Mouse (Mus musculus): ENCODE results near the gene AC161166.1. TPM values are rescaled to one million over a fixed set of nuclear protein-coding genes. Genes with fewer than 3 reads are reported as not detected.
A peak's percentile ranks its signal among the peaks of the same experiment; 100 is the strongest.

The AC161166.1 gene
- polyA plus RNA-seq, 1 experiment from 2014 or later: not detected

DNA sequence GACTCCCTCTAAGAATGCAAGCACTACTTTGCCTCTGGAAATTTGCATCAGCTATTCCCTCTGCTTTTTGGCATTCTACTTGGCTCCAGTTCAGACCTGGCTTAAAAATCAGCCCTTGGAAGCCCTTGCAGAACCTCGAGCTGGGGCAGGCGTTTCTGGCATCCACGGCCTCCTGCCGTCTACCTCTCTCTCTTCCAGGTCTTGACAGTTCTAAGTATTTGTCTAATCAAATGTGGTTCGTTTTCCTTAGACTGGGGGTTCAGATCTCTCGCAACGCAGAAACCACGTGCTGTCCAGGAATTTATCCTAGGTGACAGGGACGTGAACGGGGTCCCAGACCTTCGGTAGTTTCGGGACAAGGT is 5.8 kb downstream of the AC161166.1 start:
- Histone ChIP-seq H3K4me1 (replicated peaks) (peaks cover 40% of the 10 kb centered on the region), H3K9ac (no peak overlapping the region), H3K27me3 (peaks cover 57% of the 10 kb centered on the region), H3K36me3 (replicated peaks) (no peaks in the 10 kb centered on the region), H3K9me3 (replicated peaks) (no peaks in the 10 kb centered on the region), H3K27ac (replicated peaks) (no peak overlapping the region), H3K4me2 (peak overlapping the region; percentile 95), H3K4me3 (replicated peaks) (peak overlapping the region; percentile 68)
- ATAC-seq (ENCODE audit: insufficient read depth): no peak
- 5% methylated on average over 12 of the region's 12 CpGs for WGBS (ENCODE audit: insufficient replicate concordance)

DNA sequence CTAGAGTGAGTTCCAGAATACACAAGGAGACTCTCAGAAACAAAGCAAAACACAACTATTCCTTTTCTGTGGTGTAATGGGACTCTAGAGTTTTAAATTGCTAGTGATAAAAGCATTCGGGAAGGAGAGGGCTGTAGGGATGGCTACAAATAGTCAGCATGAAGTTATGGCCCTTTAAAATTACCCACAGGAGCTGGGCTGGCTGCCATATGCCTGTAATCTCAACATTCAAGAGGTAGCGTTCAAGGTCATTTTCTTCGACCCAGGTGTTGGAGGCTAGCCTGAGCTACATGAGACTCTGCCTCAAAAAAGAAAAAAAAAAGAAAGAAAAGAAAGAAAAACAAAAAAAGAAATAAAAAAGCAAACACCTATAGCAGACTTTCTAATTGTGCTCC is 6.2 kb downstream of the AC161166.1 start:
- H3K27me3 ChIP-seq: peaks cover 61% of the 10 kb centered on the region
- no peak overlapping the region for H3K27ac ChIP-seq (replicated peaks)
- H3K4me1 ChIP-seq (replicated peaks): peaks cover 40% of the 10 kb centered on the region
- peak overlapping the region; percentile 68; the same call in 1 of the 2 replicates for H3K4me3 ChIP-seq (replicated peaks)
- 37% methylated on average over 3 of the region's 3 CpGs for WGBS (ENCODE audit: insufficient replicate concordance)
- H3K4me2 ChIP-seq: peak overlapping the region; percentile 95
- H3K9ac ChIP-seq: no peak overlapping the region
- no peak for ATAC-seq (ENCODE audit: insufficient read depth)
- H3K36me3 ChIP-seq (replicated peaks): no peaks in the 10 kb centered on the region
- H3K9me3 ChIP-seq (replicated peaks): no peaks in the 10 kb centered on the region

- H3K4me1 ChIP-seq (replicated peaks): peaks cover 40% of the 10 kb centered on the region
- H3K4me3 ChIP-seq (replicated peaks): no peak overlapping the region
- H3K27me3 ChIP-seq: peaks cover 66% of the 10 kb centered on the region
- H3K36me3 ChIP-seq (replicated peaks): no peaks in the 10 kb centered on the region
- WGBS (ENCODE audit: insufficient replicate concordance): 49% methylated on average over 15 of the region's 15 CpGs
- no peak overlapping the region for H3K27ac ChIP-seq (replicated peaks)
- H3K9me3 ChIP-seq (replicated peaks): no peaks in the 10 kb centered on the region
- H3K4me2 ChIP-seq: peak overlapping the region; percentile 95; the same call in 1 of the 2 replicates
- no peak for ATAC-seq (ENCODE audit: insufficient read depth)
- H3K9ac ChIP-seq: no peak overlapping the region
These were observed 6.7 kb downstream of the AC161166.1 start for GRCm38 (mm10) chr7:24505447-24506064.

- Histone ChIP-seq H3K4me2 (no peak overlapping the region; the same call in 1 of the 2 replicates), H3K4me1 (replicated peaks) (peaks cover 46% of the 10 kb centered on the region), H3K4me3 (replicated peaks) (no peak overlapping the region), H3K27ac (replicated peaks) (no peak overlapping the region), H3K9ac (no peak overlapping the region), H3K27me3 (peaks cover 73% of the 10 kb centered on the region), H3K9me3 (replicated peaks) (no peaks in the 10 kb centered on the region), H3K36me3 (replicated peaks) (no peaks in the 10 kb centered on the region)
- WGBS (ENCODE audit: insufficient replicate concordance): 13% methylated on average over 4 of the region's 4 CpGs
- ATAC-seq (ENCODE audit: insufficient read depth): no peak
These were observed 7.4 kb downstream of the AC161166.1 start for GRCm38 (mm10) chr7:24504868-24505267.

DNA sequence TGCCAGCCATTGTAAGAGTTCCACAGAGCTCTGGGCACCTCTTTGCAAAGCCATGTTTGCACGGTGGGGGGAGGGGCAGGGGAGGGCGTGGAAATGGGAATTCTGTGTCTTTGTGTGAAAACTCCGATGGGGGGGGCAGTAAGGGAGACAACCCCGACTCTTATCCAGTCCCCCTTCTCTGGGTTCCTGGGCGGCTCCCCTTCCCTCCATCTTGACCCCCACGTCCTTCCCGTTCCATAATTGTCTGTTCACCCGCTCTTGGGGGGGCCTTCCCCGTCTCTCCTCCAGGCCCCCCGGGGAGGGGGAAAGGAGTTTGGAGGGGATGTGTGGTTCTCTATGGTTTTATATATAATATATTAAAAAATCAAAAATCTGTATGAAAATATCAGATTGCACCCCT is 8.3 kb downstream of the AC161166.1 start:
- 21% methylated on average over 10 of the region's 10 CpGs for WGBS (ENCODE audit: insufficient replicate concordance)
- H3K27me3 ChIP-seq: peaks cover 82% of the 10 kb centered on the region
- no peak for ATAC-seq (ENCODE audit: insufficient read depth)
- H3K9ac ChIP-seq: no peak overlapping the region
- no peaks in the 10 kb centered on the region for H3K9me3 ChIP-seq (replicated peaks)
- no peaks in the 10 kb centered on the region for H3K36me3 ChIP-seq (replicated peaks)
- peak overlapping the region; percentile 23; the same call in 1 of the 2 replicates for H3K4me2 ChIP-seq
- H3K4me3 ChIP-seq (replicated peaks): no peak overlapping the region
- H3K4me1 ChIP-seq (replicated peaks): peaks cover 47% of the 10 kb centered on the region
- no peak overlapping the region for H3K27ac ChIP-seq (replicated peaks)

- peaks cover 33% of the 10 kb centered on the region for H3K4me1 ChIP-seq (replicated peaks)
- H3K4me2 ChIP-seq: no peak overlapping the region
- H3K27me3 ChIP-seq: peaks cover 88% of the 10 kb centered on the region
- H3K36me3 ChIP-seq (replicated peaks): no peaks in the 10 kb centered on the region
- no peak overlapping the region for H3K27ac ChIP-seq (replicated peaks)
- no peak overlapping the region for H3K4me3 ChIP-seq (replicated peaks)
- no peaks in the 10 kb centered on the region for H3K9me3 ChIP-seq (replicated peaks)
- WGBS (ENCODE audit: insufficient replicate concordance): 31% methylated on average over 21 of the region's 21 CpGs
- ATAC-seq (ENCODE audit: insufficient read depth): no peak
- no peak overlapping the region for H3K9ac ChIP-seq
These were observed 10.8 kb downstream of the AC161166.1 start for GRCm38 (mm10) chr7:24501492-24501891.

GRCm38 (mm10) chr7:24500929-24501328 is 11.3 kb downstream of the AC161166.1 start:
- Histone ChIP-seq H3K4me1 (replicated peaks) (peaks cover 28% of the 10 kb centered on the region), H3K27me3 (peaks cover 82% of the 10 kb centered on the region), H3K4me3 (replicated peaks) (no peak overlapping the region), H3K9me3 (replicated peaks) (no peaks in the 10 kb centered on the region), H3K4me2 (no peak overlapping the region), H3K27ac (replicated peaks) (no peak overlapping the region), H3K9ac (no peak overlapping the region), H3K36me3 (replicated peaks) (no peaks in the 10 kb centered on the region)
- WGBS (ENCODE audit: insufficient replicate concordance): 18% methylated on average over 7 of the region's 7 CpGs
- ATAC-seq (ENCODE audit: insufficient read depth): no peak

DNA sequence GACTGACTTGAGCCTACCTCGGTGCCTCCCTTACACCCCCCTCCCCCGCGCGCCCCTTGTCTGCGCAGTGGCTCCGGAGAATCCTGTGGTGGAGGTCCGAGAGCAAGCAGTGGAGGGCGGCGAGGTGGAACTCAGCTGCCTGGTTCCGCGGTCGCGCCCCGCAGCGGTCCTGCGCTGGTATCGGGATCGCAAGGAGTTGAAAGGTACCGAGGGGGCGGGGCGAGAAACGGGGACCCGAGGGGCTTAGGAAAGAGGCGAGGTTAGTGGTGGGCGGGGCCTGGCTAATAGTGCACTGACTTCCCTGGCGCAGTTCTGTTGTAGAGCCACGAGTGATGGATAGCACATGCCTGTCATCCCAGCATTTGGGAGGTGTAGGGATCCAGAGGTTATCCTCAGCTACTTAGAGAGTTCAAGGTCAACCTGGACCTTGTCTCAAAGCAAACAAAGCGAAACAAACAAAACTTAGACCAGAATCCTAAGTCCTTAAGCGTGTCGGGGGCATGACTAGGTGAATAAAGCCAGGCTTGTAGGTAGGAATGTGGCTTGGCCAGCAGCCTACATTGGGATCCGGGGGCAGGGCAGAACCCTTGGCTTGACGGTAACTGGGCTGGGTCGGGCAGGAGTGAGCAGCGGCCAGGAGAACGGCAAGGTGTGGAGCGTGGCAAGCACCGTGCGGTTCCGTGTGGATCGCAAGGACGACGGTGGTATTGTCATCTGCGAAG is 12.2 kb downstream of the AC161166.1 start:
- H3K9ac ChIP-seq: no peak overlapping the region
- ATAC-seq (ENCODE audit: insufficient read depth): no peak

DNA sequence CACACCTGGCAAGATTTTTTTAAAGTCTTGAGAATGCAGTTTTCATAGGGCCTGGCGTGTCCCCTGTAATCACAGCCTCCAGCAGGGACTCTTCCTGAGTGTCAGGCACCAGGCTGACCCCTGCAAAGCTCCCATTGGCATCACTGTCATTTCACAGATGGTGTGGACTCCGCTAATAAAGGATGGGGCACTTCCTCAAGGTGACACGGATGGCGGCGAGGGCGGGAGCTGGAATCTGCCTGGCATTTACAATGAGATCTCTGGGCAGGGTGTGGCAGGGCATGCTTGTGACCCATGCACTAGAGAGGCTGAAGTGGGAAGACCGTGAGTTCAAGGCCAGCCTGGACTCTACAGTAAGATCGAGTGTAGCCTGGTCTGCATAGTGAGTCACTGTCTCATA is 24.0 kb downstream of the AC161166.1 start:
- Histone ChIP-seq H3K9me3 (replicated peaks) (no peaks in the 10 kb centered on the region), H3K36me3 (replicated peaks) (no peaks in the 10 kb centered on the region), H3K4me3 (replicated peaks) (no peak overlapping the region), H3K27ac (replicated peaks) (no peak overlapping the region), H3K4me2 (no peak overlapping the region), H3K27me3 (peaks cover 32% of the 10 kb centered on the region), H3K4me1 (replicated peaks) (no peaks in the 10 kb centered on the region; the same call in 1 of the 2 replicates), H3K9ac (no peak overlapping the region)
- WGBS (ENCODE audit: insufficient replicate concordance): 69% methylated on average over 8 of the region's 8 CpGs
- ATAC-seq (ENCODE audit: insufficient read depth): no peak

More for the DNA sequence above, 12.2 kb downstream of the AC161166.1 start:
- Histone ChIP-seq H3K4me1 (replicated peaks) (peaks cover 20% of the 10 kb centered on the region), H3K9me3 (replicated peaks) (no peaks in the 10 kb centered on the region), H3K27me3 (peaks cover 73% of the 10 kb centered on the region), H3K27ac (replicated peaks) (no peak overlapping the region), H3K36me3 (replicated peaks) (no peaks in the 10 kb centered on the region), H3K4me3 (replicated peaks) (no peak overlapping the region), H3K4me2 (peak overlapping the region; percentile 29; the same call in 1 of the 2 replicates)
- WGBS (ENCODE audit: insufficient replicate concordance): 9% methylated on average over 43 of the region's 43 CpGs

DNA sequence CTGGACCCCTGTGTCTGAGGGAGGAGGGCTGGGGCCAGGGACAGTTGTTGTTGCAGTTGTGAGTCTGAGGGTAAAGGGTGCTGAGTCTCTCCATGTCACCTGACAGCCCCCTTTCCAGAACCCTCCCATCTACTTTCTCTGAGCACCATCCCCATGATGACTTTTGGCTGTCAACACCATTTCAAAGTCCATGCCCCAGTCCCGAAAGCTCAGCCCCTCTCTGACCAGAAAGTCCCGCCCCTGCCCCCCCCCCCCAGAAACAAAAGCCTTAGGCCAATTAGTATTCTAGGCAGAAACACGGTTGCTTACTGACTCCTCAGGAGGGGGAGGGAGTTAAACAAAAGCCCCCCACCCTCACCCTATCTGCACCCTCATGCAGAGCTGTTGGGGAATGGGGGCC is 24.9 kb downstream of the AC161166.1 start:
- WGBS (ENCODE audit: insufficient replicate concordance): 18% methylated on average over 3 of the region's 3 CpGs
- no peak for ATAC-seq (ENCODE audit: insufficient read depth)
- Histone ChIP-seq H3K36me3 (replicated peaks) (no peaks in the 10 kb centered on the region), H3K27ac (replicated peaks) (no peak overlapping the region), H3K4me2 (no peak overlapping the region), H3K4me3 (replicated peaks) (no peak overlapping the region), H3K27me3 (peaks cover 41% of the 10 kb centered on the region), H3K4me1 (replicated peaks) (no peaks in the 10 kb centered on the region; the same call in 1 of the 2 replicates), H3K9me3 (replicated peaks) (no peaks in the 10 kb centered on the region), H3K9ac (no peak overlapping the region)

GRCm38 (mm10) chr7:24486654-24487130 is 25.6 kb downstream of the AC161166.1 start:
- Histone ChIP-seq H3K9ac (no peak overlapping the region), H3K36me3 (replicated peaks) (no peaks in the 10 kb centered on the region), H3K4me2 (no peak overlapping the region), H3K27ac (replicated peaks) (no peak overlapping the region), H3K27me3 (peaks cover 48% of the 10 kb centered on the region), H3K4me3 (replicated peaks) (no peak overlapping the region), H3K4me1 (replicated peaks) (peaks cover 6% of the 10 kb centered on the region), H3K9me3 (replicated peaks) (no peaks in the 10 kb centered on the region)
- ATAC-seq (ENCODE audit: insufficient read depth): no peak
- WGBS (ENCODE audit: insufficient replicate concordance): 54% methylated on average over 9 of the region's 9 CpGs
